Mouse (Mus musculus): ENCODE measurements around the gene Dthd1. TPM values are rescaled to one million over a fixed set of nuclear protein-coding genes. Genes with fewer than 3 reads are reported as not detected.

Dthd1 gene
- polyA plus RNA-seq, 1 experiment: not detected

DNA sequence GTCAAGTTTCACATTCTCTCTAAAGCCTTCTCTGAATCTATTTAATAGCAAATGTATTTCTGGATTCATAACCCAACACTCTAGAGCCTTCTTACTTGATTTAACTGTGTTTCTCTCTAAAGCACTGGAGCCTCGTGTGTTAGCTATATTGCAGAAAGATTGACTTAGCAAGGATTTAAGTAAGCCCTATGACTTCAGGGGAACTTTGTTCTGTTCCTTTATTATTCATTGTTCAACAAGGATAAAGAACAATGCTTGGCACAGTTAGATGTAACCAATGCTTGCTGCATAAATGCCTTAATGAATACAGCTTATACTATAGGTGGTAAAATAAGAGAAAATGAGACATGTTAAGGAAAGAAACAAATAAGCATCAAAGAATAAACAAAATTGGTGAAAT lies 43.9 kb downstream of the Dthd1 start:
- TF ChIP-seq CTCF (IDR thresholded peaks at IDR 0.05; ENCODE audit: borderline replicate concordance, insufficient read depth, low read length) (no peak), POLR2A (IDR thresholded peaks at IDR 0.05; ENCODE audit: low read depth, low read length) (no peak)
- no peak overlapping the region for H3K27ac ChIP-seq (ENCODE audit: insufficient read depth, low read length)
- H3K4me1 ChIP-seq (ENCODE audit: control insufficient read depth, insufficient read depth, low read length): no peaks in the 10 kb centered on the region
- no peak overlapping the region for H3K4me3 ChIP-seq (ENCODE audit: insufficient read depth, low read length)

DNA sequence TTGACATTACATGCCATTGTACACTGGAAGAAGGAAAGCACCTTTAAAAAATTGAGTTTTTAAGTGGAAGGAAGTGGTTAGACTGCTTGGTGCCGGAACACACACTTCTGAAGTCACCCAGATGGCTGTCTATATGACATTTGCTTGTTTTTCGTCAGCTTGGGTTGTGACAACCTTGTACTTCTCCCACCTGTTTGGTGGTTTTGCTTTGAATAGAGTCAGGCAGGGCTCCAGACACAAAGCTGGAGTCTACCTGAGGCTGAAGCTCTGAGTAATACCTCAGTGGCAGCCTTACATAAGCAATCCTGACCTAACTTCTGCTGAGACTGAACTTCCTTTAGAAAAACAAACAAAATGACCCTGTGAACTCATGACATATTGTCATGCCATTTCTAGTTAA lies 44.7 kb downstream of the Dthd1 start:
- Histone ChIP-seq H3K27ac (ENCODE audit: insufficient read depth, low read length) (no peak overlapping the region), H3K4me1 (ENCODE audit: control insufficient read depth, insufficient read depth, low read length) (no peaks in the 10 kb centered on the region), H3K4me3 (ENCODE audit: insufficient read depth, low read length) (no peak overlapping the region)
- no peak for TF ChIP-seq POLR2A (IDR thresholded peaks at IDR 0.05; ENCODE audit: low read depth, low read length)
- TF ChIP-seq CTCF (IDR thresholded peaks at IDR 0.05; ENCODE audit: borderline replicate concordance, insufficient read depth, low read length): no peak

DNA sequence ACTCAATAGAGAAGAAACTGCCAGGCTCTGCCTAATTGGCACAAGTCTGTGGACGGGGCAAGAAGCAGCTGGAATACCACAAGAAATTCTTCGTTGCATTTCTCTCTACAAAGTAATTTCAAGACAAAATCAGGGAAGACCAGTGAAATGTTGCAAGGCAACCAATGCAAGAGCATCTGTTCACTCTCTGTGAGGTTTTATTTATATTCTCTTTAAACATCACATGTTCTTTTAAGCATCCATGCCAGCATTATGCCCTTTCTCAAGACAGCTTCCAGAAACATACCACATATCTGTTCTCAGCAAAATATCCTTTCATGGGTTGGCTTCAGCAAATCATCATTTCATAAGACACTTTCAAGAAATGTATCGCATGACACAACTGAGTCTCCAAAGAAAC lies 50.7 kb downstream of the Dthd1 start:
- TF ChIP-seq POLR2A (IDR thresholded peaks at IDR 0.05; ENCODE audit: low read depth, low read length) (no peak), CTCF (IDR thresholded peaks at IDR 0.05; ENCODE audit: borderline replicate concordance, insufficient read depth, low read length) (no peak)
- Histone ChIP-seq H3K4me3 (ENCODE audit: insufficient read depth, low read length) (no peak overlapping the region), H3K4me1 (ENCODE audit: control insufficient read depth, insufficient read depth, low read length) (no peaks in the 10 kb centered on the region), H3K27ac (ENCODE audit: insufficient read depth, low read length) (no peak overlapping the region)

- H3K4me3 ChIP-seq (ENCODE audit: insufficient read depth, low read length): no peak overlapping the region
- no peak overlapping the region for H3K27ac ChIP-seq (ENCODE audit: insufficient read depth, low read length)
- TF ChIP-seq POLR2A (IDR thresholded peaks at IDR 0.05; ENCODE audit: low read depth, low read length) (no peak), CTCF (IDR thresholded peaks at IDR 0.05; ENCODE audit: borderline replicate concordance, insufficient read depth, low read length) (no peak)
- no peaks in the 10 kb centered on the region for H3K4me1 ChIP-seq (ENCODE audit: control insufficient read depth, insufficient read depth, low read length)
Measured at GRCm38 (mm10) chr5:62867003-62867402, 53.4 kb downstream of the Dthd1 start.

- no peaks in the 10 kb centered on the region for H3K4me1 ChIP-seq (ENCODE audit: control insufficient read depth, insufficient read depth, low read length)
- no peak overlapping the region for H3K4me3 ChIP-seq (ENCODE audit: insufficient read depth, low read length)
- no peak overlapping the region for H3K27ac ChIP-seq (ENCODE audit: insufficient read depth, low read length)
- TF ChIP-seq CTCF (IDR thresholded peaks at IDR 0.05; ENCODE audit: borderline replicate concordance, insufficient read depth, low read length) (no peak), POLR2A (IDR thresholded peaks at IDR 0.05; ENCODE audit: low read depth, low read length) (no peak)
Measured at GRCm38 (mm10) chr5:62879530-62879929, 65.9 kb downstream of the Dthd1 start.

DNA sequence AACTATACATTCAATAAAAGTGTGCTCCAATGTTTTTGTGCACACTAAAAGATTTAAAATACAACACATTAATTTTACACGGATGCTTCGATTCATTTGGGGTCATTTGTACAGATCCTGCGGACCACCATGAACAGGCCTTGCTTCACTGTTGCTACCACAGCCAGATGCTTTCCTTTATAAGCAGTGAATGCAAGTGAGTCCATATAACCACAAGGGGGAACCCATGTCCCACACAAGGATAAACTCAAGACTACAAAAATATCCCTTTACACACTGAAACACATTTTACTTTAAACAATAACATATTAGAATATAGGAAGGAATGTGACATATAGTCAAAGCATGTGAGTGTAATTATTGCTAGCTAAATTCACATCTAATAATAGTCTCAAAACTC lies 81.7 kb downstream of the Dthd1 start:
- Histone ChIP-seq H3K4me1 (ENCODE audit: control insufficient read depth, insufficient read depth, low read length) (no peaks in the 10 kb centered on the region), H3K27ac (ENCODE audit: insufficient read depth, low read length) (no peak overlapping the region), H3K4me3 (ENCODE audit: insufficient read depth, low read length) (no peak overlapping the region)
- TF ChIP-seq CTCF (IDR thresholded peaks at IDR 0.05; ENCODE audit: borderline replicate concordance, insufficient read depth, low read length): no peak
- no peak for TF ChIP-seq POLR2A (IDR thresholded peaks at IDR 0.05; ENCODE audit: low read depth, low read length)

DNA sequence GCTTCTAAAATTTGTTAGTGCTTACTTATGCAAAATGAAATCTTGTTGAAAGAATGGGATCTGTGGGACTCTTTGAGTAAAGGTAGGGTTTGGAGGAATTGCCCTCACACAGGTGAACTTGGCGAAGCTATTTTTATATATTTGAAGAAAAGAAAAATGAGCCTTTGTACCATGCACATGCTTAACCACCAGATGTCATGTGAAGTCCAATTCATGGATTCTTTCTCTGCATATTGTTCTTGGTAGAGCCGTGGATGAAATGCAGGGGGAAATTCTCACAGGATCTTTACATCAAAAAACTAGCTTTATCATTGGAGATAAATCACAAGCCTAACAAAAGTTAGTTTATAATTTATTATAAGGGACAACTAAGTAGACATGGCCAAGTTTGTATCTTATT lies 93.3 kb downstream of the Dthd1 start:
- Histone ChIP-seq H3K4me1 (ENCODE audit: control insufficient read depth, insufficient read depth, low read length) (no peaks in the 10 kb centered on the region), H3K4me3 (ENCODE audit: insufficient read depth, low read length) (no peak overlapping the region), H3K27ac (ENCODE audit: insufficient read depth, low read length) (no peak overlapping the region)
- no peak for TF ChIP-seq CTCF (IDR thresholded peaks at IDR 0.05; ENCODE audit: borderline replicate concordance, insufficient read depth, low read length)
- TF ChIP-seq POLR2A (IDR thresholded peaks at IDR 0.05; ENCODE audit: low read depth, low read length): no peak

DNA sequence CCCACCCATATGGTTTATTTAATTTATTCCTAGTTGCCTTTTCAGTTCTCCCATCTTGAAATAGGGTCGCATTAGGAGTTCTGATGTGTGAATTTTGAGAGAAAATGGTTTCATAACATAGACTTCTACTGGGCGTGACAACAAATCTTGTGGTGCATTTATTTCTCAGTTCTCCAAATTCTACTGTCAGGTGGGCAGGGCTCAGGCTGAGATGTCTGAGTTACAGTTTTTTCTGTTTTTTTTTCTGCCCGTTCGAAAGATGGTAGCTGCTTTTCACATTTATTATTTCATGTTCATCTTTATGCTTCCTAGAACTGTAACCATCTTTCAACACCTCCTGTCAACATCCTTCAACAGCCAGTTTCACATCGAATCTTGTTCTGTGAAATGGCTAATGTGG lies 95.5 kb downstream of the Dthd1 start:
- H3K4me1 ChIP-seq (ENCODE audit: control insufficient read depth, insufficient read depth, low read length): no peaks in the 10 kb centered on the region

DNA sequence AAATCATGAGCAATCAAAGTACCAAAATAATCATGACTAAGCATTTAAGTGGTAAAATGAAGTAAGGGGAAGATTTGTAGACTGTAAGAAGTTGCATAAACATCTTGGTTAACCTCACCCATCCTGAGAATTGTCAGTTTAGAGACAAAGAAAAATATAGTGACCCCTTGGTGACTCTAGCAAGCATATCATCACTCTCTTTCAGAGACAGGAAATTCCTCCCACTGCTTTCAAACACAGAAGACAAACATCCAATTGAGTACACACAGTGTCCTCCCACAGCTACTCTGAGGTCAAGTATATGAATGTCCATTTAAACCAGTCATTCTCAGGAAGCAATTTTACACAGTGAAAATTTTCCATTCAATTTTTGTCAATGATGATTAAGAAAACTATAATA lies 111.0 kb downstream of the Dthd1 start:
- Histone ChIP-seq H3K4me1 (ENCODE audit: control insufficient read depth, insufficient read depth, low read length) (no peaks in the 10 kb centered on the region), H3K27ac (ENCODE audit: insufficient read depth, low read length) (no peak overlapping the region), H3K4me3 (ENCODE audit: insufficient read depth, low read length) (no peak overlapping the region)
- no peak for TF ChIP-seq CTCF (IDR thresholded peaks at IDR 0.05; ENCODE audit: borderline replicate concordance, insufficient read depth, low read length)
- no peak for TF ChIP-seq POLR2A (IDR thresholded peaks at IDR 0.05; ENCODE audit: low read depth, low read length)

More for the DNA sequence above, 95.5 kb downstream of the Dthd1 start:
- H3K27ac ChIP-seq (ENCODE audit: insufficient read depth, low read length): no peak overlapping the region
- H3K4me3 ChIP-seq (ENCODE audit: insufficient read depth, low read length): no peak overlapping the region
- no peak for TF ChIP-seq CTCF (IDR thresholded peaks at IDR 0.05; ENCODE audit: borderline replicate concordance, insufficient read depth, low read length)
- no peak for TF ChIP-seq POLR2A (IDR thresholded peaks at IDR 0.05; ENCODE audit: low read depth, low read length)

Other genes with a start within 250 kb of the Dthd1 start
- 10.4 and 17.1 TPM in 2 replicates for gene Arap2, start 47.7 kb upstream of the Dthd1 start, polyA plus RNA-seq (2011; ENCODE audit: insufficient read length, low read depth, missing spikeins)

All from embryonic fibroblast, embryonic 13.5 days (primary cell).